Mouse (Mus musculus) gastrocnemius, postnatal 36 days (tissue): ENCODE data around the gene Pde7b. TPM values are rescaled to one million over a fixed set of nuclear protein-coding genes. Genes with fewer than 3 reads are reported as not detected.

Experiments used
- DNase-seq, 2 experiments: peaks; one replicate each; pipeline ENCODE4 v3.0.0; 2022
- intact Hi-C: fragments of 180-260 bp; cut with DNase I; formaldehyde crosslinking; loops from one replicate; pipeline ENCODE4 v1.15.1; 2025
- long read RNA-seq, 2 experiments: library from polyadenylated mRNA; stranded (forward); transcript quantifications; one replicate each; pipeline ENCODE4 v2.0.0; 2021
- total RNA-seq, 2 experiments: library from RNA; stranded (reverse); gene quantifications; 2 replicates each; pipeline ENCODE4 v1.2.3; 2021

Gene Pde7b
- total RNA-seq, result 10 to 100 TPM; 32.3 to 39.7 TPM
- long read RNA-seq, experiment 1, partial matches to known transcripts, result 0 of 6 reads
- long read RNA-seq, experiment 1, other reads (novel, unspliced or antisense), result 6 of 6 reads
- long read RNA-seq, experiment 2, partial matches to known transcripts, result 0 of 8 reads
- long read RNA-seq, experiment 2, other reads (novel, unspliced or antisense), result 8 of 8 reads

- peak; percentile 76 to 82 for DNase-seq
- intact Hi-C loops, result loop anchor here (5.0 kb wide), 1 partner anchor 53 kb away; no protein-coding TSS in a partner anchor
Observed at GRCm38 (mm10) chr10:20724906-20725305, at the start of gene Pde7b. Gene Pde7b (minus strand): TSS chr10:20725078.

GRCm38 (mm10) chr10:20772056-20772455 is 47.2 kb upstream of the Pde7b start:
- DNase-seq, result no peak
- intact Hi-C loops, result no loop called here

- no peak for DNase-seq
- intact Hi-C loops, result no loop called here
Observed at GRCm38 (mm10) chr10:20770418-20770888, 45.6 kb upstream of the Pde7b start.

DNA sequence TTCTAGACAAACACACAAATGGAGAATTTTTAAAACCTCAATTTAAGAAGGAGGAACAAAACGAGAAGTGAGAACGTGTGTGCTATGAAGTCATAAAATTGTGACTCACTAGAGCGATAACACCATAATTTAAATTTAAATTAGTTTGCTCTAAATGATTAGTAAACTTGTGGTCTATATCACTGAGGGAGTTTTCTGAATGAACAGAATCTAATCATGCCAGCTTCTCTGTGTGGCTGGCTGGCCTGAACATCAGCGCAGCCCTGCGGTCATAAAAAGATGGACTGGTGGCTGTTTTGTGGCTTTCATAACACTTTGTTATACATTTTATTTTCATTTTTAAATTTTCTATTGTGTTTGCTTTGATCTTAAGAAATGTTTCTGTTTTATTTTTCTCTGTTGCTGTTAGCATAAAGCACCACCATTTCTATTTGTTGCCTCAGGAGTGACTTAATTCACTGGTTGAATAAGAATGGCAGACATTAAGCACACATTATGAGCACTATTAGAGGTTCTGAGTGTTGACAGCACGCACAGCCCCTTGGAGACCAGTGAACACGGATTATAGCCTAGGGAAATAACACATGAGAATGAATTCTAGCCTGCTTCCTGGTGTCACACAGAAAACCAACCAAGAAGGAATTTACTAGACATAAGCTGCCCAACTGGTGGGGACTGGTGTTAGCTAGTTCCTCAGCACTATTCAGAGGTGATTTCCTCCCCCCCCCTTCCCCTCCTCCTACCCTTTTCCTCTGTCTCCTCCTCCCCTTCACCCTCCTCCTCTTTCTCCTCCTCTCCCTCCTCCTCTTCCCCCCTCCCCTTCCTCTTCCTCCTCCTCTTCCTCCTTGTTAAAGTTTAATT is 44.9 kb upstream of the Pde7b start:
- DNase-seq, result no peak
- intact Hi-C loops, result no loop called here

DNA sequence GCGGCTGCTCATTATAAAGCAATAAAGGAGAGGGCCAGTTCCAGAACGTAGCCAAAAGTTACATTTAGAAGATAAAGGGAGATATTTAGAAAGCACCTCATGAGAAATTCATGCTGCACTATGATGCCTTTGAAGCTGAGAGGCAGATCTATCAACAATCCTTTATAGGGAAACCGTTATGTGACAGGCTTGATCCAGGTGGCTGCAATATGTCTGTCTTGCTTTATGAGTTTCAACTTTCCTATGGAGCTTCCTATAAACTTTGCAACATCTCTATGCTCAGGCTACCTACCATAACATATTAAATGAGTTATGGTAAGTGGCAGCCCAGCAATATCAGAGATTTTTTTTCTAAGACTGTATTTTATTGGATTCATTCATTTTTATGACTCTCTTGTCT is 39.5 kb upstream of the Pde7b start:
- no peak for DNase-seq
- intact Hi-C loops, result no loop called here

DNA sequence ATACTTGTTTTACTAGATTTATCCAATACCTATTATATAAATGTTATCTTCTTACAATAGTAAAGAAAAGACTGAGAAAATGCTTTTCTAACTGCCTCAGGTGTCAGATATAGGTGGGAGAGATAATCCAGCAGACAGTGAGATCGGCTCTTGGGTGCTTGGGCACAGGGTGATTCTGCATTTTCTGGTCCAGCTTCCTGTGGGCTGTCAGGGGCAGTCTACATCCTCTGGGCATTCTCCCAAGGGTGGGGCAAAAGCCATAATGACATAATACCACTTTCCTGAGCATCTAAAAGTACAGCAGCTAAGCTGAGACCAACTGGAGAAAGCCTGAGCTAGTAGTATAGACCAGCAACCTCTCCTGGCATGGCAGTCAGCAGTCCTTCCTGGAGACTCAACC is 34.1 kb upstream of the Pde7b start:
- no peak for DNase-seq
- intact Hi-C loops, result no loop called here

GRCm38 (mm10) chr10:20758259-20758658 is 33.4 kb upstream of the Pde7b start:
- DNase-seq, result no peak
- intact Hi-C loops, result no loop called here

DNA sequence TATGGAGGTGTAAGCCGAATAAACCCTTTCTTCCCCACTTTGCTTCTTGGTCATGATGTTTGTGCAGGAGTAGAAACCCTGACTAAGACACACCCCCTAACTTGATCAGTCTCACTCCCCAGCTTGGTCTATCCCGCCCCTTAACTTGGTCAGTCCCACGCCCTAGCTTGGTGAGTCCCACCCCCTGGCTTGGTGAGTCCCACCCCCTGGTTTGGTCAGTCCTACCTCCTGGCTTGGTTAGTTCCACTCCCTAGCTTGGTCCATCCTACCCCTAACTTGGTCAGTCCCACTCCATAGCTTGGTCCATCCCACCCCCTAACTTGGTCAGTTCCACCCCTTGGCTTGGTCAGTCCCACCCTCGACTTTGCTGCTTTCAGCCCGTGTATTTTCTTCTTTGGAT is 31.3 kb upstream of the Pde7b start:
- intact Hi-C loops, result no loop called here
- DNase-seq, result no peak

GRCm38 (mm10) chr10:20752883-20753282 is 28.0 kb upstream of the Pde7b start:
- DNase-seq, result no peak
- intact Hi-C loops, result no loop called here

DNA sequence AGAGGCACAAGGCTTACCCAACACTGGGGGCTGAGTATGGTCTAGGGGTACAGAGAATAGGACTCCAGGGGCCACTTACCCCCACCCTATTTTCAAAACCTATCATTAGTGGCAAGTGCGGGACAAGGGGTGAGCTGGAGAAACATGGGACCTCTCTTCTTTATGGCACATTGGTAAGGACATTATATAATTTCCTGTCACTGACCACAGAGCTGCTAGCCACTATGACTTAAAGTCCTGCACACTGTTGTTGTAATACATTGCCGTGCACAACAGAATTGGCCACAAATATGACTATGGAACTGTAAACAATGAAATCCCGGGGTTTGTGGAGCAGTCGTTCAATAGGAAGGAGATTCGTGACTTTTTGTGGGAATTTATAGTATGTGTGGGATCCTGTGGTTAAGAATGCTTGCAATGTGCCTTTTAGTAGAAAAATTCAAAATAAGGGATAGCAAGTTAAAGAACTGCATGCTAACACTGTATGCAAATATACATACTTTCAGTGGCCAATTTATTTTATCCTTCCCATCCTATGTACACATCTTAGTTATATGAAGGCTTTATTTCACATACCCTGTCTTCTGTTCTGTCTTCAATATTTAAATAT is 25.9 kb upstream of the Pde7b start:
- intact Hi-C loops, result no loop called here
- DNase-seq, result no peak

DNA sequence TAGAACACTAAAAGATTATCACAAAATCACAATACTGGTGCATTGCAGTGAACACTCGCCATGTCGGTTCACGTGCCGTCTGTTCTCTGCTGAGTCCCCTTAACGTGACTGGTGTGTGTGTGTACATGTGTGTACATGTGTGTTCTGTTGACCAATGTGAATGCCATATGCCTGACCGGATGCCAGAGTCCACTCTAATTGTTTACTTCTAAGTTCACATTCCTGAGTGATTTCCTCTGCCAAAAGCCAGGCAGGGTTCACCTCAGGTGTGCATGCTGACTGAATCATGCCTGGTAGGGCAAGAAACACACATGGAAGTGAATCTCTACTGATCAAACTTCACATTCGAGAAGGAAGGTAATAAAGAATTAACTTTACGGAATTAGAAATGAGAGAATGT is 24.1 kb upstream of the Pde7b start:
- no peak for DNase-seq
- intact Hi-C loops, result no loop called here

GRCm38 (mm10) chr10:20747229-20747628 is 22.4 kb upstream of the Pde7b start:
- DNase-seq, result no peak
- intact Hi-C loops, result no loop called here

GRCm38 (mm10) chr10:20739801-20740200 is 14.9 kb upstream of the Pde7b start:
- DNase-seq, result no peak
- intact Hi-C loops, result no loop called here

DNA sequence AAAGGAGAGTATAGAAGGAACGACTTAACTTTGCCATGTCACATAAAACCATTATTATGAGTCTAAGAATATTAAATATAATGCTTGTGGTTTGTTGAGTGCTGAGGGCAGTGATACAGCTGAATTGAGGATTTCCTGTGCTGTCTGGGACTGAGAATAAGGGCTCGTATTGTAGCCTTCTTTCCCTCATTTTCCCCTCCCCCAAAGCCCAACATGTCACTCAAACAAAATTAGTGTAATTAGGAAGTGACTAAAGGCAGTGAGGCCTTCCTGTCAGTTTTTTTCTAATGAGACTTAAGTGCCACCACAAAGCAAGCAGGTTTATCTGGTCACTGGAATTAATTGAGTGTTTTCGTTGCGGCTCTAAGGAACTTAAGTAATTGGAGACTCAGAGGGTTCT is 12.3 kb upstream of the Pde7b start:
- intact Hi-C loops, result no loop called here
- DNase-seq, result no peak

- intact Hi-C loops, result no loop called here
- DNase-seq, result no peak
Observed at GRCm38 (mm10) chr10:20735775-20736449, 11.0 kb upstream of the Pde7b start.

DNA sequence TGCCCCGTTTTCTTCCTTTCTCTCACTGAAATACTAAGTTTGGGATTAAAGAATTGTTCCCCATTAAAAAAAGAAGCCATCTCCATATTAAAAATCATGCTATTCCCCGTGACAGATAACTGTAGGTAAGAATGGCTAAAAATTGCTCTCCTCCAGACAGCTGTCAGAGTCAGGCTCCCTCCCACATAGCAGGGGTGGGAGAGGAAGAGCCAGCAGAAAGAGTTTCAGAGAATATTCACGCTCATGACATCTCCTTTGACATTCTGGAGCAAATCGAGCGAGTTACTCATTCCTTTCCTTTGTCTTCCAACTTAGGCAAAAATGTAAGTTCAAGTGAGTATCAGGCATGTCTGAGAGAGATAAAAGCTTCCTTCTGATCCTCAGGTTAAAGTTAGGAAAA is 8.7 kb upstream of the Pde7b start:
- intact Hi-C loops, result no loop called here
- DNase-seq, result no peak

DNA sequence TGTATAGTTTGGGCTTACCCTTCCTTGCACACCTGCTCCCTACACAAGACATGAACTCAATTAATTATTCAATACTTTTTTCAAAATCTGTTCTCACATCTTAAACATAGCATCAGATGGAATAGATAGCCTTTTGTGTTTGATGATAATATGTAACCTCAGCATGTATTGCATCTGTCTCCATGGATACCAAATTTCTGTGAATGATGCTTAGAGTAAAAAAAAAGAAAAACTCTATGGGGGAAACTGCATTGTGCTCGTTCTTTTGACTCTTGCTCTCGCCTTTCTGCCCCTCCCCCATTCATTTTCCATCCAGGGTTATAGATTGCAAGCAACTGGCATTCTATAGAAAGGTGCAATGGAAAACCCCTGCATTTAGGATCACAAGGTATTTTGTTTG is 7.3 kb upstream of the Pde7b start:
- intact Hi-C loops, result no loop called here
- no peak for DNase-seq

DNA sequence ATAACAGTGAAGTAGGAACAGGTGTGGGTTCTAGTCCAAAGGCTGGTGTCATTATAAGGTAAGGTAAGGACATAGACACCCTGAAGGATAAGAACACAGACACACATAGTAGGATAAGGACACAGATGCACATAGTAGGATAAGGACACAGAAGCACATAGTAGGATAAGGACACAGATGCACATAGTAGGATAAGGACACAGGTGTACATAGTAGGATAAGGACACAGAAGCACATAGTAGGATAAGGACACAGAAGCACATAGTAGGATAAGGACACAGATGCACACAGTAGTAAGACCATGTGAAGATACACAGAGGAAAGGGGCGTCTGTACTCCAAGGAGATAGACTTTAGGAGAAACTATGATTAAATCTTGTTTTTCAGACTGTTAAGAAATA is 5.2 kb upstream of the Pde7b start:
- DNase-seq, result no peak
- intact Hi-C loops, result no loop called here

- intact Hi-C loops, result no loop called here
- DNase-seq, result no peak
Observed at GRCm38 (mm10) chr10:20725384-20725983, 606 bp upstream of the Pde7b start.

DNA sequence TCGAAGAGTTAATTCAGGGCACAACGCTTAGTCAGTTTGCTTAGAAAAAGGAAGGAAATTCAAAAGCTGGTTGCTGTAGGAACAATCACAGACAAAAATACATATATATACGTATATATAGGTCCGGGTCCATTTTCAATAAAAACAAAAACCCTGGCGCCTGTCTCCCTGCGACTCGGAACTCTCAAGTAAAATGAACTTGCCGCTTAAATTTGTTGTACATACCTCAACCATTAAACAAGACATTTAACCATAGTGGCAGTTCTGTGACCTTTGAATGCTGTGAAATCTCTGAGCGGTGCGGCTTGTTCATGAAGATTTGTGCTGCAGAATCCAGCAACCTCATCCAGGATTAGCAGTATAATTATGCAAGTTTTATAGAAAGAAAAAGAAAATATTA is 427 bp downstream of the Pde7b start:
- intact Hi-C loops, result loop anchor here (5.0 kb wide), 1 partner anchor 52 kb away; no protein-coding TSS in a partner anchor
- no peak for DNase-seq

DNA sequence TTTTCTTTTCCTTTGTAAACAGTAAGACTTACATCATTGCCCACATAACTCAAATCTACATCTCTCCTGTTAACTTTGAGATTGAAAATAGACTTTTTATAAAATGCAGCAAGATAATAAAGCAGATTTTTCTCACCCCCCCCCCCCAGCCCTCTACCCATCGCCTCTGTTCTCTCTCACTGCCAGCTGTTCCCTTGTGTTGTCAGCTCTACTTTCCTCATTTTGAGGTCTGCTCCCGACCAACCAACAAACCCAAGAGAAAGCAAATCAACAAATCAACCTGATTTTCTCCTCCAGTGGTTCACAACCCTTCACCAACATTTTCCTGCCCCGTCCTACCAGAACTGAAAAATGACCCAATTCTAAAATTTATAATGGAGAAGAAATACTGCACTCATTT is 916 bp downstream of the Pde7b start:
- no peak for DNase-seq
- intact Hi-C loops, result loop anchor here (5.0 kb wide), 1 partner anchor 52 kb away; no protein-coding TSS in a partner anchor
